Mouse (Mus musculus) splenic B cell, adult 2 months (primary cell): ENCODE data around the gene Ppfibp1.
A peak's percentile ranks its signal among the peaks of the same experiment; 100 is the strongest.

Experiments used
- DNase-seq: peaks from one replicate; pipeline ENCODE4 v3.0.0-alpha.2; 2011; ENCODE audit warnings: low read depth, low spot score
- H3K27me3 ChIP-seq: 2 replicates; pipeline ENCODE4 v1.6.1; 2012; ENCODE audit warnings: mild to moderate bottlenecking, low read length, moderate library complexity, mixed read lengths; ENCODE audit not compliant: control insufficient read depth, poor library complexity, insufficient read depth, severe bottlenecking
- H3K36me3 ChIP-seq: 2 replicates; pipeline ENCODE4 v1.6.1; 2012; ENCODE audit warnings: mild to moderate bottlenecking, low read length, moderate library complexity, mixed read lengths; ENCODE audit not compliant: control insufficient read depth, poor library complexity, insufficient read depth, severe bottlenecking

Ppfibp1 gene

DNA sequence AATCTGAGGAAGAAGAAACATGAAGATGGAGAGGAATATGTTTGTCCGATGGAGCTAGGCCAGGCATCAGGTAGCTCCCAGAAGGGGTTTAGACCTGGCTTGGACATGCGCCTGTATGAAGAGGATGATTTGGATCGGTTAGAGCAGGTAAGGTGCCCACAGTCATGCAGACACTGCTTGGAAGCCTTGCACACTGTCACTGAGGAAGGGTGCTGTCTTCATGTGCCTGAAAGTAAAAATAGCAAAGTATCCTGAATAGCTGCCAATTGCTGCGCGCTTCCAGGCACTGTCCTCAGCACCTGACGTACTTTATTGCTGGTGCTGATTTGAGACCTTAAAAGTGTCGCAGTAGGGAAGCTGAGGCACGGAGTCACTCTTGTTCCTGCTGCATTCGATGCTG, 141.3 kb downstream of the Ppfibp1 start:
- H3K27me3 ChIP-seq: no peaks in the 10 kb centered on the region
- no peak for DNase-seq
- H3K36me3 ChIP-seq: no peaks in the 10 kb centered on the region

- DNase-seq: no peak
- H3K27me3 ChIP-seq: no peaks in the 10 kb centered on the region
- H3K36me3 ChIP-seq: no peaks in the 10 kb centered on the region
Measured at GRCm38 (mm10) chr6:147030096-147030885, 142.0 kb downstream of the Ppfibp1 start.

DNA sequence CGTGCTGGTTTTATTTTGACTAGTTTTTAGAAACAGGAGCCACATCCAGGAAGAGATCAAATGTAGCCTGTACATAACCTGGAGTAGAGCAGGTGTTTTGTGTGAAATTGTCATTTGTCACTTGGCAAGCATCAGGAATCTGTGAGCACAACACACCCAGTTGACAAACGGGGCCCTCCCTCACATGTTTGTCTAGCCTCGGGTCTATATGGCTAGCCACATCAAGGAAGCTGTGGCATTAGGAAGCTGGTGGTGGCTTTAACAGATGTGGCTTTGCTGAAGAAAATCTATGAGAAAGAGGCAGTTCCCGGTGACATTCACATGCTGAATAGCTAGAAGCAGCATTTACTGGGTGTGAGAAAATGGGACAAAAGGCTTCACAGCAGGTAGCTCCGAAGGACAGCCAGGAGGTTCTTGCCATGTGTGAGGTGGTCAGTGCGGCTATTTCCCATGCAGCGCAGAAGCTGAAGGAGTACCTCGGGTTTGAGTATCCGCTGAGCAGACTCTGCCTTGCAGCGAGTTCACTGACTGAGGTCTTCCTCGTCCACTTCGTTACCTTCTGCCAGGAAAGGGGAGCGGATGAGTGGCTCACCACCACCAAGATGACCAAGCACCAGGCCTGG, 144.1 kb downstream of the Ppfibp1 start, which contains the start of gene Rep15:
Gene Rep15 (plus strand): TSS at position 282 of the 623 bp plus-strand sequence.
- Histone ChIP-seq H3K27me3 (no peaks in the 10 kb centered on the region), H3K36me3 (no peaks in the 10 kb centered on the region)
- DNase-seq: no peak

DNA sequence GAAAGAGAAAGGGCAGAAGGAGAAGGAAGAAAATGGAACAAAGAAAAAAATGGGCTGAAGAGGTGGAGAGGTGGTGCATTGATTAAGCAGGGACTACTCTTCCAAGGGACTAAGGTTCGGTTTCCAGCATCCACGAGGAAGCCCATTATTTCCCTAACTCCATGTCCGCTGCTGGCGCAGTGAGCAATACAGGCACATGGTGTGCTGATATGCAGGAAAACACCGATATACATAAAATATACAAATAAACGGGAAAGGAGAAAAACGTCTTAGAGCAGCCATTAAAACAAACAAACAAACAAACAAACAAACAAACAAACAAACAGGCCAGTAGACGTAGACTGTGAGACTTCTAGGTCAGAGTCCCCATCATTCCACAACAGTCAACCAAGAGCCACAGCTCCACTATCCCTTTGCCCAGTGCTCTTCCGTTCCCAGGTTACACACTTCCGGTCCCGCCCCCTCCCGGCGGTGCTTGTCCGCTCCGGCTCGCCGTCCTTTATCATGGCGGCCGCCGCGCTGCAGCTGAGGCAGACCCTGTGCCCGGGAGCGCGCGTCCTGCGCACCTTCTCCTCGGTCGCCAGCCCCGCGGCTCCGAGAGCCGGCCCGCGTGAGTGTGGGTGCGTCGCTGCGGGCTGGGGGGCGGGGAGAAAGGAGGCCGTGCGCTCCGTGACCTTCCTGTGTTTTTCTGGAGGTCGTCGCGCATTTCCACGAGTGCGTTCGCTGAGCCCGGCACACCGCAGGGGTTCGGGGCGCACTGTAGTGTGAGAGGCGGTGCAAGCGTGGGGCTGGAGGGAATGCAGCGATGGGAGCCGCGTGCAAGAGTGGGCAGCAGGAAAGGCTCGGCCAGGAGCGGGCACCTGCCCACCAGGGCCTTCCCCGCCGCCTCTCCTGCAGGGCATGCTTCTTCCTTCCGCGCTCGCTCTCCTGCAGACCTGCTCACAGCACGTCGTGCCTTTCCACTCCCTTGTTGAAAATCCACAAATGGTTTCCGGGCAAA, 154.3 kb downstream of the Ppfibp1 start, which contains the start of gene Mrps35:
Gene Mrps35 (plus strand): TSS at position 474 of the 1,000 bp plus-strand sequence.
- Histone ChIP-seq H3K27me3 (no peaks in the 10 kb centered on the region), H3K36me3 (0 out of 2 replicates have a peak, but pooled peaks cover 2% of the 10 kb centered on the region)
- DNase-seq: peak; percentile 80

DNA sequence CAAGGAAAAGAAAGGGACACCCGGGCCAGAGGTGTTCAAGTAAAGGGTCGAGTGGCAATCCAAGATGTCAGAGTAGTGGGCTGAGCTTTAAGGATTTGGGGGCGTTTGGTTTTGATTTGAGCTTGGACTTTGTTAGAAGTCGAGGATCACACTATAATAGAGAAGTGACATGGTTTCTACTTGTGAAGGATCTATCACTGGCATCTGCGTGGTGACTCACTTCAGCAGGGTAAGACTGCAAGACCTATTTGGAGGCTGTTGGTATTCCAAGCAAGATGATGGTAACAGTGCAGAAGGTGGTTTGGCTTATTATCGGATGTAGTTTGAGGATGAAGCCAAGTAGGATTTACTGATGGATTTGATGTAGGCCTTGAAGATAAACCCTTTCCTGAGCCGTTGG, 155.3 kb downstream of the Ppfibp1 start:
- DNase-seq: no peak
- H3K36me3 ChIP-seq: 0 out of 2 replicates have a peak, but pooled peaks cover 4% of the 10 kb centered on the region
- H3K27me3 ChIP-seq: no peaks in the 10 kb centered on the region

- DNase-seq: no peak
- Histone ChIP-seq H3K27me3 (no peaks in the 10 kb centered on the region), H3K36me3 (peaks cover 22% of the 10 kb centered on the region)
Measured at GRCm38 (mm10) chr6:147049239-147049805, 161.0 kb downstream of the Ppfibp1 start.

DNA sequence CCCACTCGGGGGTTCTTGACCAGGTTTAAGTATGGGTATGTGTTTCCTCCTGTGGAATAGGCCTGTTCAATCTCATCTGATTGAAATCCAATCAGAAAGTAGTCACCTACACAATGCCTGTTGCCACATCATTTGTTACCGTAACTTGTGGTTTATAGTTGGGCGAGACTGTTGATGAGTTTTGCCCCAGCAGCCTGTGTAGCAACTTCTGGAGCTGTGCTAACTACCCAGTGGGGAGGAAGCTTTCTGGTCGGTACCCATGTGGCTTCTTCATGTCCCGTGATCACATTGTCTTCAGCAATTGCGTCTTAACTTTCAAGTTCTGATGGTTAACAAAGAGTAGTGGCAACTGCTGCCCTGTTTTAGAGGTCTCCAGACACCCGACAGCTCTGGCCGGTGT, 163.4 kb downstream of the Ppfibp1 start:
- Histone ChIP-seq H3K36me3 (peaks cover 27% of the 10 kb centered on the region), H3K27me3 (no peaks in the 10 kb centered on the region)
- no peak for DNase-seq

- no peaks in the 10 kb centered on the region for H3K27me3 ChIP-seq
- no peak for DNase-seq
- H3K36me3 ChIP-seq: peaks cover 25% of the 10 kb centered on the region
Measured at GRCm38 (mm10) chr6:147052440-147052839, 164.2 kb downstream of the Ppfibp1 start.

DNA sequence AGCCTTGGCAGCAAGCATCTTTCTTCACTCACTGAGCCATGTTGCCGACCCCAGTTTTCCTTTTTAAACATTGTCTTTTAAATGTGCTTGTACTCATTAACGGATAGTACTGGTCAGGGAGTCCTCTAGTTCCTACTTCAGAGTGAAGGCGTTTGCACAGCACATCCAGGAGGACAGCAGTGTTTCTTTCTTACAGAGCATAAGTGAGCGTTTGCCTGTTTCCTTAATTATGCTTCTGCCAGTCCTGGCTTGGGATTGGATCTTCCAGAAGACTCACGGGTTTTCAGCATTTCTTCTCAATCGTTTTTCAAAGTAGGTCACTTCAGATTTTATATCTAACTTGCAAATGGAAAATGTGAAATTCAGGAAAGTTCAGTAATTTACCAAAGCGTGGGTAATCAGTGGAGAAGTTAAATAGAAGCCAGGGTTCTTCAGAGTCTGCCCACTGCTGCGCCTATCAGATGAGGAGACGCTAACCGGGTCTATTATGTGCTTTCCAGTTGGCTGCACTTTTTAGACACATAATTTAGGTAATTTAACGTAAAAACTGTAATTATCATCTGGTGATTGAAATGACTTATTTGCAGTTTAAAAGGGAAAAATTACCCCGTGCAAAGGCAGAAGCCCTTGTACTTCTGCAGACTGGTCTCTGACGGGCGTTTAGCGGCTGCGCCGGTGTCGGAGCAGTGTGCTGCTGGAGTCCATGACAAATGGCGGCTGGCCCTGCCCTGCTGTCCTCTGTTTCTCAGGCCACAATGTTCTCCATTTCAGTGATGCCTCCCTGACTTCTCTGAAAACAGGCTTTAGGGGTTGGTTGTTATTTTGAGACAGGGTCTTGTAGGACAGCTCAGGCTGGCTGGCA, 165.7 kb downstream of the Ppfibp1 start:
- DNase-seq: no peak
- no peaks in the 10 kb centered on the region for H3K27me3 ChIP-seq
- peaks cover 22% of the 10 kb centered on the region for H3K36me3 ChIP-seq

DNA sequence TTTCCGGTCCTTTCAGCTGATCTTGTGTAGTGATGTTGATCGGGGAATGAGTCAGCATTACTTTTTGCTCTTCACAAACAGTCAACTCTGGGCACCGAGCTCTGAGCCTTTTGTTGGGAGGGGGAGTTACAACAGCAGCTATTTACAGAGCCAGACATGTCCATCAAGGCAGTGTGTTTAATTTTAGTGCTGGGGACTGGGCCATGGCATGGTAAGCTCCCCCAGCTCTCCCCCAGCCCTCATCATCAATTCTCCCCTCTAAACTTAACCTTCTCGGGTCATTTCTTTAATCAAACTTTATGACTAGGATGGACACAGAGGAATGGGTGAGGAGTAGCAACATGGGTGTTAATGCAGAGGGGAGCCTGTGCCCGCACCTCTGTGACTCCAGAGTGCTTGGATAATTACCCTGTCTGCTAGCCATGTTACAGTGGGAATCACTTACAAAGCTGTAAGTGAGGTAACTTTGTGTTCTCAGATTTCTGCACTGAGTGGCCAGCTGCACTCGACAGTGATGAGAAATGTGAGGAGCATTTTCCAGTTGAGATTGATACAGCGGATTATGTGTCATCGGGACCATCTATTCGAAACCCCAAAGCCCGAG, 167.2 kb downstream of the Ppfibp1 start:
- Histone ChIP-seq H3K27me3 (no peaks in the 10 kb centered on the region), H3K36me3 (peaks cover 14% of the 10 kb centered on the region)
- no peak for DNase-seq

- no peak for DNase-seq
- Histone ChIP-seq H3K27me3 (no peaks in the 10 kb centered on the region), H3K36me3 (peaks cover 13% of the 10 kb centered on the region)
Measured at GRCm38 (mm10) chr6:147059326-147059725, 171.0 kb downstream of the Ppfibp1 start.

- H3K27me3 ChIP-seq: no peaks in the 10 kb centered on the region
- H3K36me3 ChIP-seq: peaks cover 8% of the 10 kb centered on the region
- DNase-seq: no peak
Measured at GRCm38 (mm10) chr6:147061630-147062029, 173.3 kb downstream of the Ppfibp1 start.

- no peak for DNase-seq
- Histone ChIP-seq H3K36me3 (peaks cover 8% of the 10 kb centered on the region), H3K27me3 (no peaks in the 10 kb centered on the region)
Measured at GRCm38 (mm10) chr6:147062034-147062433, 173.7 kb downstream of the Ppfibp1 start.
